Mouse (Mus musculus) G1E (cell line): ENCODE results near the gene Samd14. TPM values are rescaled to one million over a fixed set of nuclear protein-coding genes. Genes with fewer than 3 reads are reported as not detected.
"Not testable (repeated sequence)": the region's sequence is repeated elsewhere in the genome, so short reads cannot be mapped to it uniquely, and the experiment has no call there.

ENCODE experiments used
- ATAC-seq: 2 replicates; pipeline ENCODE4 v1.8.0; 2016; ENCODE audit warnings: mild to moderate bottlenecking; ENCODE audit not compliant: insufficient number of reproducible peaks, poor library complexity, low FRiP score, severe bottlenecking; ENCODE audit errors: extremely low read depth
- DNase-seq: peaks from one replicate; pipeline ENCODE4 v3.0.0; 2012; ENCODE audit warnings: low spot score
- H3K27me3 ChIP-seq: 2 replicates; pipeline ENCODE4 v1.6.1; 2012; ENCODE audit warnings: mild to moderate bottlenecking, low read length, inconsistent platforms; ENCODE audit not compliant: insufficient read depth
- H3K36me3 ChIP-seq: replicated peaks from 2 replicates; pipeline ENCODE3; 2012; ENCODE audit warnings: mild to moderate bottlenecking, inconsistent platforms
- H3K4me1 ChIP-seq: 2 replicates; pipeline ENCODE4 v1.6.1; 2012; ENCODE audit warnings: low read depth, low read length, inconsistent platforms, mixed read lengths; ENCODE audit not compliant: insufficient read depth
- H3K4me3 ChIP-seq: 2 replicates; pipeline ENCODE4 v1.5.1; 2012; ENCODE audit warnings: low read depth, mild to moderate bottlenecking, inconsistent platforms, low read length, moderate library complexity, mixed read lengths
- H3K9me3 ChIP-seq: replicated peaks from 2 replicates; pipeline ENCODE4 v1.6.1; 2012; ENCODE audit warnings: inconsistent platforms
- CTCF ChIP-seq: IDR thresholded peaks from 2 replicates; pipeline ENCODE4 v1.5.1; 2012; ENCODE audit warnings: low read depth, low read length, inconsistent platforms, mixed read lengths
- GATA1 ChIP-seq: IDR thresholded peaks from 2 replicates; pipeline ENCODE4 v1.6.1; 2012; ENCODE audit warnings: borderline replicate concordance, low read length, inconsistent platforms, mixed read lengths
- GATA2 ChIP-seq: IDR thresholded peaks from 2 replicates; pipeline ENCODE4 v1.6.1; 2012; ENCODE audit warnings: low read depth, low read length, inconsistent platforms, borderline replicate concordance
- POLR2AphosphoS5 ChIP-seq: IDR thresholded peaks from 2 replicates; pipeline ENCODE4 v1.6.1; 2012; ENCODE audit warnings: low read depth, low read length, inconsistent platforms; ENCODE audit not compliant: insufficient replicate concordance
- TAL1 ChIP-seq: conservative IDR thresholded peaks from 2 replicates; pipeline ENCODE4 v1.6.1; 2012; ENCODE audit warnings: low read depth, low read length, inconsistent platforms, mixed read lengths
- polyA plus RNA-seq: library from polyadenylated mRNA; stranded (reverse); fragments of >175 nt; gene quantifications from 2 replicates; pipeline ENCODE4 v1.2.3, GENCODE M21; 2012
- total RNA-seq, 2 experiments: library from RNA; stranded (forward) in 1 of 2; stranded (reverse) in 1 of 2; fragments of 200-1000 nt in 1 of 2; fragments of >200 nt in 1 of 2; fragmentation: Nextera tagmentation in 1 of 2; gene quantifications; 2 replicates each; pipeline ENCODE4 v1.2.3; 2014 to 2017

Samd14 gene
- total RNA-seq (2014; fragmentation: Nextera tagmentation), result 71.8 and 84.9 TPM in 2 replicates
- total RNA-seq (2017), result 26.1 and 30.0 TPM in 2 replicates
- polyA plus RNA-seq, result 356 and 518 TPM in 2 replicates

GRCm38 (mm10) chr11:95009629-95010014, at the start of gene Samd14:
Gene Samd14, plus strand, starts transcription at chr11:95009879.
- Histone ChIP-seq H3K27me3 (no peaks in the 10 kb centered on the region), H3K9me3 (no peaks in the 10 kb centered on the region), H3K36me3 (peaks cover 46% of the 10 kb centered on the region), H3K4me1 (peaks cover 87% of the 10 kb centered on the region), H3K4me3 (peak within 1 kb of the TSS; percentile 83)
- TF ChIP-seq GATA1 (no peak), CTCF (no peak), GATA2 (no peak), TAL1 (no peak), POLR2AphosphoS5 (no peak)
- ATAC-seq (no peak), DNase-seq (peak; percentile 73)

GRCm38 (mm10) chr11:94962534-94963101, 47.1 kb upstream of the Samd14 start:
- no peak for DNase-seq
- Histone ChIP-seq H3K4me1 (peaks cover 12% of the 10 kb centered on the region), H3K36me3 (no peaks in the 10 kb centered on the region), H3K4me3 (no peak overlapping the region), H3K9me3 (no peaks in the 10 kb centered on the region), H3K27me3 (peaks cover 59% of the 10 kb centered on the region)
- no peak for TF ChIP-seq POLR2AphosphoS5
- no peak for TF ChIP-seq GATA2
- no peak for TF ChIP-seq CTCF
- TF ChIP-seq GATA1, result no peak
- TF ChIP-seq TAL1, result no peak
- ATAC-seq, result no peak

- Histone ChIP-seq H3K9me3 (no peaks in the 10 kb centered on the region), H3K27me3 (peaks cover 75% of the 10 kb centered on the region), H3K4me1 (peaks cover 3% of the 10 kb centered on the region; the same call in 1 of the 2 replicates), H3K4me3 (no peak within 1 kb of the TSS), H3K36me3 (no peaks in the 10 kb centered on the region)
- no peak for ATAC-seq
- TF ChIP-seq TAL1 (no peak), CTCF (no peak), GATA1 (no peak), POLR2AphosphoS5 (no peak), GATA2 (no peak)
- no peak for DNase-seq
Observed at GRCm38 (mm10) chr11:94967419-94967818, 42.3 kb upstream of the Samd14 start, which contains the start of gene Hils1. Gene Hils1, plus strand, starts transcription at chr11:94967593.

- Histone ChIP-seq H3K4me3 (no peak overlapping the region), H3K36me3 (no peaks in the 10 kb centered on the region), H3K9me3 (no peaks in the 10 kb centered on the region), H3K27me3 (peaks cover 76% of the 10 kb centered on the region), H3K4me1 (peaks cover 3% of the 10 kb centered on the region; the same call in 1 of the 2 replicates)
- ATAC-seq, result no peak
- TF ChIP-seq POLR2AphosphoS5, result no peak
- TF ChIP-seq CTCF, result no peak
- TF ChIP-seq GATA1, result no peak
- no peak for TF ChIP-seq TAL1
- TF ChIP-seq GATA2, result no peak
- no peak for DNase-seq
Observed at GRCm38 (mm10) chr11:94968187-94968586, 41.5 kb upstream of the Samd14 start.

- not testable (repeated sequence) for H3K4me1 ChIP-seq, H3K4me3 ChIP-seq, H3K9me3 ChIP-seq, H3K36me3 ChIP-seq, DNase-seq, ATAC-seq
- H3K27me3 ChIP-seq, result peaks cover 66% of the 10 kb centered on the region
Observed at GRCm38 (mm10) chr11:94969709-94970108, 40.0 kb upstream of the Samd14 start.

- ATAC-seq, result no peak
- no peaks in the 10 kb centered on the region for H3K36me3 ChIP-seq
- TF ChIP-seq GATA2 (no peak), POLR2AphosphoS5 (no peak), TAL1 (no peak), GATA1 (no peak), CTCF (0 out of 2 replicates have a peak, but pooled peaks have one; percentile 31)
- no peaks in the 10 kb centered on the region for H3K9me3 ChIP-seq
- H3K4me3 ChIP-seq, result no peak overlapping the region
- H3K27me3 ChIP-seq, result peaks cover 68% of the 10 kb centered on the region
- H3K4me1 ChIP-seq, result peaks cover 5% of the 10 kb centered on the region
- no peak for DNase-seq
Observed at GRCm38 (mm10) chr11:94970210-94970943, 39.3 kb upstream of the Samd14 start.
